Mouse (Mus musculus) neutrophil, adult 83 days (primary cell): ENCODE measurements around the gene Srgap1. TPM values are rescaled to one million over a fixed set of nuclear protein-coding genes. Genes with fewer than 3 reads are reported as not detected.

Experiments
- total RNA-seq, 2 experiments: library from RNA; stranded (reverse); gene quantifications; one replicate each; pipeline ENCODE4 v1.2.4; 2023

Srgap1 gene
- under 1 TPM; 0.20 TPM for total RNA-seq

DNA sequence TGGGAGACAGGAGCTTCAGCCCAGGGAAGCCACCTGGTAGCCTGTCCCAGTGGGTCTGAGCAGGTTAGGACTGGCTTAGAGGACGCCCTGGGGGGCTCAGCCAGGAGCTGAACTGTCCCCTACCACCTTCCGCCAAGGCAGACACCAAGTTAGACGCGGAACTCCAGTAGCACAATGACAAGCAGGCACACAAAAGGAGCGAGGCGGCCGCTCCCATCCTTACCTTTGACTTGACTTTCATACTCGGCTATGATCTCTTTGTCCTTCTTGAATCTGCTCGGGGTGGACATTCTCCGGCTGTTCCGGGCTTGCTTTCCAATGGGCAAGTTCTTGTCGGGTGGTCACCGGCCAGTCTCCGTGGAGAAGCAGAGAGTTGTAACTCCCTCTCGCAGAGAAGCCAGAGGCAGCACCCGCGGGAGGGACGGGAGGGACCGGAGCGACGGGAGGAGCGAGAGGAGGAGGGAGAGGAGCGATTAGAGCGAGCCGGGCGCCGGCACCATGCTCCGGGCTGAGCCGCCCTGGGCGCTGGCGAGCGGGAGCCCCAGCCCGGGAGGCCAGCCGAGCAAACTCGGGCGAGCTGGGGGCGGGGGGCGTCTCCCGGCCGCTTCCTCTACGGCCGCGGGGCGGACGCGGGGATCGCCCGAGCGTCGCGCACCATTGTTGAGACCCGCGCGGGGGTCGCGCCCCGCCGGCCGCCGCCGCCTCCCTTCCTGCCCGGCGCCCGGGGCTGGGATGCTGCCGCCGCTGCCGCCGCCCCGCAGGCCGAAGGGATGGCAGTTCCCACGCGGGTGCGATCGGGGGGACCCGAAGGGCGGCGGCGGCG, at the start of gene Srgap1:
TSS of gene Srgap1 (minus strand) at position 412 of the 823 bp plus-strand sequence.

DNA sequence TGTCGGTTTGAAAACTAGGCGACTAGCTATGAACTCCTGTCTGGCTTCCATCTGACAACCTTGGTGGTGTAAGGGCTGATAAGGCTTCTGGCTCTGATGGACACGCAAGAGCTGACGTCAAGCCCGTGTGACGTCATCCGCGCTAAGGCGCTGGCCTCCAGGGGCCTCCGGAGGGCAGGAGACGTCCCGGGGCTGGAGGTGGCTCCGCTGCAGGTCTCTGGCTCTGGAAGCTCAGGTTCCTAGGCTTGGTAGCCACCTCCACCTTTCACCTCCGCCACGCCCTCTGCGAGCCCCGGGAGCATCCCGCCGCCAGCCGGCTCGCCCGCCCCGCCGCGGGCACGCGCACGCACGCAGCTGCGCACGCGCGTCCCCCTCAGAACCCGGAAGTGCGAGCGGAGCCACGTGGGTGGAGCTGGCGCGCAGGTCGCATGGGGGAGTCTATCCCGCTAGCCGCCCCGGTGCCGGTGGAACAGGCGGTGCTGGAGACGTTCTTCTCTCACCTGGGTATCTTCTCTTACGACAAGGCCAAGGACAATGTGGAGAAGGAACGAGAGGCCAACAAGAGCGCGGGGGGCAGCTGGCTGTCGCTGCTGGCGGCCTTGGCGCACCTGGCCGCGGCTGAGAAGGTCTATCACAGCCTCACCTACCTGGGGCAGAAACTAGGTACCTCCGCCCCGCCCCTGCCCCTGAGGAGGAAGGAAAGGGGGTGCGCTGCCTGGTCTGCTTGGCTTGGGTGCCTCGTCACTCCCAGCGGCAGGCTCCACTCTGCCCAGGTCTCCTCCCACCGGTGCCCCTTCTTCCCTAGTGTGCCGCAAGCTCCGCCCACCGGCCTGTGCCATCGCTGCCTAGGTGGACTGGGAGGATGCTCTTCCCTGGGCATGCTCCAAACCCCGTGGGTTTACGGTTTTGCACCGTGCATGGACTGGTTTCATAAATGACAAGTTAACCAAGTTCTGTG, 307.3 kb downstream of the Srgap1 start, which contains the start of gene BC048403:
TSS of gene BC048403 (plus strand) at position 390 of the 958 bp plus-strand sequence.

Other genes starting within 250 kb of the Srgap1 start
- gene Rxylt1, start 50.1 kb upstream of the Srgap1 start, total RNA-seq, result 10 to 100 TPM in 1 of 2 experiments, 1 to 10 TPM in 1; 8.6 to 12.3 TPM